Mouse (Mus musculus): Measurements from ENCODE around the gene Baiap2l1. TPM values are rescaled to one million over a fixed set of nuclear protein-coding genes. Genes with fewer than 3 reads are reported as not detected.
"Not testable (repeated sequence)": the region's sequence is repeated elsewhere in the genome, so short reads cannot be mapped to it uniquely, and the experiment has no call there.

Gene Baiap2l1
- polyA plus RNA-seq, 1 experiment from 2014 or later: 8.1 TPM

GRCm38 (mm10) chr5:144351185-144351584, 6.7 kb downstream of the Baiap2l1 start:
- 20% methylated on average over 8 of the region's 8 CpGs for WGBS
- no peaks in the 10 kb centered on the region for H3K9me3 ChIP-seq (ENCODE audit: low read depth, low read length)
- DNase-seq: no peak
- no peak overlapping the region for H3K4me2 ChIP-seq
- H3K4me3 ChIP-seq (ENCODE audit: low read depth, low read length): no peak overlapping the region
- H3K27me3 ChIP-seq (ENCODE audit: insufficient read depth, low read length): no peaks in the 10 kb centered on the region
- H3K4me1 ChIP-seq (ENCODE audit: insufficient read depth): no peaks in the 10 kb centered on the region
- no peaks in the 10 kb centered on the region for H3K36me3 ChIP-seq (ENCODE audit: insufficient read depth)
- H3K9ac ChIP-seq: no peak overlapping the region
- no peak for ATAC-seq (ENCODE audit: insufficient read depth)
- no peak for TF ChIP-seq CTCF (IDR thresholded peaks at IDR 0.05; ENCODE audit: low read depth)
- H3K27ac ChIP-seq (ENCODE audit: low read depth): no peak overlapping the region

- H3K27me3 ChIP-seq (ENCODE audit: insufficient read depth, low read length): no peaks in the 10 kb centered on the region
- H3K9ac ChIP-seq: no peak overlapping the region
- no peaks in the 10 kb centered on the region for H3K9me3 ChIP-seq (ENCODE audit: low read depth, low read length)
- no peak for DNase-seq
- no peak overlapping the region for H3K4me2 ChIP-seq
- H3K4me3 ChIP-seq (ENCODE audit: low read depth, low read length): no peak overlapping the region
- H3K4me1 ChIP-seq (ENCODE audit: insufficient read depth): no peaks in the 10 kb centered on the region
- no peaks in the 10 kb centered on the region for H3K36me3 ChIP-seq (ENCODE audit: insufficient read depth)
- no peak for ATAC-seq (ENCODE audit: insufficient read depth)
- H3K27ac ChIP-seq (ENCODE audit: low read depth): no peak overlapping the region
- no peak for TF ChIP-seq CTCF (IDR thresholded peaks at IDR 0.05; ENCODE audit: low read depth)
- 68% methylated on average over 6 of the region's 6 CpGs for WGBS
Measured at GRCm38 (mm10) chr5:144344592-144344991, 13.3 kb downstream of the Baiap2l1 start.

- ATAC-seq (ENCODE audit: insufficient read depth): no peak
- no peak for TF ChIP-seq CTCF (IDR thresholded peaks at IDR 0.05; ENCODE audit: low read depth)
- no peak overlapping the region for H3K27ac ChIP-seq (ENCODE audit: low read depth)
- 73% methylated on average over 1 of the region's 1 CpGs for WGBS
- H3K9ac ChIP-seq: no peak overlapping the region
- H3K36me3 ChIP-seq (ENCODE audit: insufficient read depth): no peaks in the 10 kb centered on the region
- no peak overlapping the region for H3K4me3 ChIP-seq (ENCODE audit: low read depth, low read length)
- H3K27me3 ChIP-seq (ENCODE audit: insufficient read depth, low read length): no peaks in the 10 kb centered on the region
- H3K4me1 ChIP-seq (ENCODE audit: insufficient read depth): 0 out of 2 replicates have a peak, but pooled peaks cover 2% of the 10 kb centered on the region
- H3K9me3 ChIP-seq (ENCODE audit: low read depth, low read length): no peaks in the 10 kb centered on the region
- no peak overlapping the region for H3K4me2 ChIP-seq
- no peak for DNase-seq
Measured at GRCm38 (mm10) chr5:144341085-144341484, 16.8 kb downstream of the Baiap2l1 start.

- Histone ChIP-seq H3K36me3 (ENCODE audit: insufficient read depth) (no peaks in the 10 kb centered on the region), H3K27ac (ENCODE audit: low read depth) (no peak overlapping the region), H3K9me3 (ENCODE audit: low read depth, low read length) (no peaks in the 10 kb centered on the region), H3K4me1 (ENCODE audit: insufficient read depth) (0 out of 2 replicates have a peak, but pooled peaks cover 2% of the 10 kb centered on the region), H3K27me3 (ENCODE audit: insufficient read depth, low read length) (no peaks in the 10 kb centered on the region), H3K9ac (no peak overlapping the region), H3K4me2 (no peak overlapping the region), H3K4me3 (ENCODE audit: low read depth, low read length) (no peak overlapping the region)
- WGBS: 47% methylated on average over 1 of the region's 1 CpGs
- DNase-seq (no peak), ATAC-seq (ENCODE audit: insufficient read depth) (no peak)
- TF ChIP-seq CTCF (IDR thresholded peaks at IDR 0.05; ENCODE audit: low read depth): no peak
Measured at GRCm38 (mm10) chr5:144338787-144339186, 19.1 kb downstream of the Baiap2l1 start.

GRCm38 (mm10) chr5:144335357-144335756, 22.6 kb downstream of the Baiap2l1 start:
- not testable (repeated sequence) for H3K4me3 ChIP-seq (ENCODE audit: low read depth, low read length); ATAC-seq (ENCODE audit: insufficient read depth); H3K4me2 ChIP-seq; H3K9ac ChIP-seq; H3K4me1 ChIP-seq (ENCODE audit: insufficient read depth); H3K9me3 ChIP-seq (ENCODE audit: low read depth, low read length); H3K36me3 ChIP-seq (ENCODE audit: insufficient read depth); H3K27ac ChIP-seq (ENCODE audit: low read depth); DNase-seq; H3K27me3 ChIP-seq (ENCODE audit: insufficient read depth, low read length)
- WGBS: 42% methylated on average over 6 of the region's 6 CpGs

- no peaks in the 10 kb centered on the region for H3K36me3 ChIP-seq (ENCODE audit: insufficient read depth)
- no peaks in the 10 kb centered on the region for H3K9me3 ChIP-seq (ENCODE audit: low read depth, low read length)
- DNase-seq: no peak
Measured at GRCm38 (mm10) chr5:144334010-144334409, 23.9 kb downstream of the Baiap2l1 start.

GRCm38 (mm10) chr5:144322717-144323116, 35.2 kb downstream of the Baiap2l1 start:
- WGBS: 72% methylated on average over 3 of the region's 3 CpGs
- TF ChIP-seq CTCF (IDR thresholded peaks at IDR 0.05; ENCODE audit: low read depth): no peak
- Histone ChIP-seq H3K36me3 (ENCODE audit: insufficient read depth) (no peaks in the 10 kb centered on the region), H3K9ac (no peak overlapping the region), H3K4me3 (ENCODE audit: low read depth, low read length) (no peak overlapping the region), H3K4me2 (no peak overlapping the region), H3K27me3 (ENCODE audit: insufficient read depth, low read length) (no peaks in the 10 kb centered on the region), H3K9me3 (ENCODE audit: low read depth, low read length) (no peaks in the 10 kb centered on the region), H3K4me1 (ENCODE audit: insufficient read depth) (no peaks in the 10 kb centered on the region), H3K27ac (ENCODE audit: low read depth) (no peak overlapping the region)
- ATAC-seq (ENCODE audit: insufficient read depth) (no peak), DNase-seq (no peak)

More at GRCm38 (mm10) chr5:144334010-144334409, 23.9 kb downstream of the Baiap2l1 start:
- Histone ChIP-seq H3K27ac (ENCODE audit: low read depth) (no peak overlapping the region), H3K4me2 (no peak overlapping the region), H3K4me3 (ENCODE audit: low read depth, low read length) (no peak overlapping the region), H3K9ac (no peak overlapping the region), H3K27me3 (ENCODE audit: insufficient read depth, low read length) (no peaks in the 10 kb centered on the region), H3K4me1 (ENCODE audit: insufficient read depth) (0 out of 2 replicates have a peak, but pooled peaks cover 2% of the 10 kb centered on the region)
- no peak for TF ChIP-seq CTCF (IDR thresholded peaks at IDR 0.05; ENCODE audit: low read depth)
- no peak for ATAC-seq (ENCODE audit: insufficient read depth)
- 79% methylated on average over 11 of the region's 11 CpGs for WGBS

GRCm38 (mm10) chr5:144321681-144322080, 36.2 kb downstream of the Baiap2l1 start:
- peak overlapping the region; percentile 51 for H3K27ac ChIP-seq (ENCODE audit: low read depth)
- H3K4me3 ChIP-seq (ENCODE audit: low read depth, low read length): no peak overlapping the region
- TF ChIP-seq CTCF (IDR thresholded peaks at IDR 0.05; ENCODE audit: low read depth): no peak
- no peaks in the 10 kb centered on the region for H3K9me3 ChIP-seq (ENCODE audit: low read depth, low read length)
- 14% methylated on average over 7 of the region's 7 CpGs for WGBS
- H3K27me3 ChIP-seq (ENCODE audit: insufficient read depth, low read length): no peaks in the 10 kb centered on the region
- no peak overlapping the region for H3K4me2 ChIP-seq
- H3K4me1 ChIP-seq (ENCODE audit: insufficient read depth): no peaks in the 10 kb centered on the region
- ATAC-seq (ENCODE audit: insufficient read depth) (peak; percentile 59; the same call in 1 of the 2 replicates), DNase-seq (peak; percentile 55)
- H3K36me3 ChIP-seq (ENCODE audit: insufficient read depth): no peaks in the 10 kb centered on the region
- H3K9ac ChIP-seq: no peak overlapping the region
